Mouse (Mus musculus): Measurements from ENCODE around the gene Capn5. TPM values are rescaled to one million over a fixed set of nuclear protein-coding genes. Genes with fewer than 3 reads are reported as not detected.

Gene Capn5
- polyA plus RNA-seq, 1 experiment from 2014 or later, result 13.0 TPM

GRCm38 (mm10) chr7:98140597-98140996, 37.5 kb downstream of the Capn5 start:
- DNase-seq (ENCODE audit: low spot score) (no peak), ATAC-seq (replicated peaks; ENCODE audit: low FRiP score, low read depth) (no peak)
- WGBS, result 21% methylated on average over 2 of the region's 2 CpGs
- no peaks in the 10 kb centered on the region for H3K27me3 ChIP-seq (ENCODE audit: insufficient read depth, low read length)
- no peak overlapping the region for H3K9ac ChIP-seq (ENCODE audit: low read depth, low read length)
- H3K27ac ChIP-seq, result no peak overlapping the region
- H3K36me3 ChIP-seq (ENCODE audit: insufficient read depth, low read length), result no peaks in the 10 kb centered on the region
- TF ChIP-seq CTCF (IDR thresholded peaks at IDR 0.05; ENCODE audit: low read depth), result no peak
- H3K4me1 ChIP-seq (replicated peaks; ENCODE audit: insufficient read depth, low read length), result no peaks in the 10 kb centered on the region
- H3K9me3 ChIP-seq (replicated peaks; ENCODE audit: low read length), result no peaks in the 10 kb centered on the region
- H3K4me3 ChIP-seq (replicated peaks; ENCODE audit: low read depth, low read length), result no peak overlapping the region
- H3K4me2 ChIP-seq (ENCODE audit: low read length), result no peak overlapping the region

DNA sequence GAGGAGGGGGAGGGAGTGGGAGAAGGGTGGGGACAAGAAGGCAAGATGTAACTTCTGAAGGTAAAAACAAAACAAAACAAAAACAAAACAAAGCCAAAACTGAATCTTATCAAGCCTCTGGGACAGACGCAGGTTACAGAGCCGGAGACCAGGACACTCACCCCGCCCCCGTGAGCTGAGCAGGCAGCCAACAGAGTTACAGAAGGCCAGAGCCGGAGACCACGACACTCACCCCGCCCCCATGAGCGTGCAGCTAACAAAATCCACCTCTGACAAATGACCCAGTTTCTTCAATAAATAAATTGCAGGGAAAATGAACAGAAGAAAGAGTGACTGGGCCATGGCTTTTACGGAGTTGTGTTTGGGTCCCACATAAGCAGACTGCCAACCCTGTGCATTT, 38.9 kb downstream of the Capn5 start:
- TF ChIP-seq CTCF (IDR thresholded peaks at IDR 0.05; ENCODE audit: low read depth), result no peak
- no peak overlapping the region for H3K4me2 ChIP-seq (ENCODE audit: low read length)
- DNase-seq (ENCODE audit: low spot score), result no peak
- no peak overlapping the region for H3K27ac ChIP-seq
- no peaks in the 10 kb centered on the region for H3K9me3 ChIP-seq (replicated peaks; ENCODE audit: low read length)
- no peaks in the 10 kb centered on the region for H3K4me1 ChIP-seq (replicated peaks; ENCODE audit: insufficient read depth, low read length)
- no peak overlapping the region for H3K4me3 ChIP-seq (replicated peaks; ENCODE audit: low read depth, low read length)
- H3K9ac ChIP-seq (ENCODE audit: low read depth, low read length), result no peak overlapping the region
- no peak for ATAC-seq (replicated peaks; ENCODE audit: low FRiP score, low read depth)
- 21% methylated on average over 9 of the region's 9 CpGs for WGBS
- no peaks in the 10 kb centered on the region for H3K36me3 ChIP-seq (ENCODE audit: insufficient read depth, low read length)
- no peaks in the 10 kb centered on the region for H3K27me3 ChIP-seq (ENCODE audit: insufficient read depth, low read length)

DNA sequence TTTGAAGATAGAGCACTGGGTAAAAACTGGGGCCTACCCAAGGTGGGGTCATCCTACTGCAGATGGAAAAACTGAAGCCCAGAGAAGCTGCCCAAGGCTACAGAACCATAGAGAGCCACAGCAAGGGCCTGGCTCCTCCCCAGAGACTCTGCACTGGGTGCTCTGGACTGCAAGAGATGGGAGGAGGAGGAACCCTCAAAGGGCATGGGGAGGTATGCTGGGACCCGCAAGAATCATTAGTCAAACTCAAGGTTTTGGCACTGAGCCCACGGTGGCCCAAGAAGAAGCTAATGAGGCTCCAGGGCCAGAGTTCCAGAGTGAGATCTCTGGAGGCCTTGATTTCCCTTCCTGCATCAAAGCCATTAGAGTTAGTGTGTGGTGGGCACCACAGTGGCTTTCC, 40.1 kb downstream of the Capn5 start:
- no peak for DNase-seq (ENCODE audit: low spot score)

GRCm38 (mm10) chr7:98137583-98137982, 40.5 kb downstream of the Capn5 start:
- no peak overlapping the region for H3K4me2 ChIP-seq (ENCODE audit: low read length)
- no peaks in the 10 kb centered on the region for H3K36me3 ChIP-seq (ENCODE audit: insufficient read depth, low read length)
- DNase-seq (ENCODE audit: low spot score) (no peak), ATAC-seq (replicated peaks; ENCODE audit: low FRiP score, low read depth) (no peak)
- no peak overlapping the region for H3K9ac ChIP-seq (ENCODE audit: low read depth, low read length)
- H3K27ac ChIP-seq, result no peak overlapping the region
- H3K4me3 ChIP-seq (replicated peaks; ENCODE audit: low read depth, low read length), result no peak overlapping the region
- no peak for TF ChIP-seq CTCF (IDR thresholded peaks at IDR 0.05; ENCODE audit: low read depth)
- H3K9me3 ChIP-seq (replicated peaks; ENCODE audit: low read length), result no peaks in the 10 kb centered on the region
- no peaks in the 10 kb centered on the region for H3K4me1 ChIP-seq (replicated peaks; ENCODE audit: insufficient read depth, low read length)
- H3K27me3 ChIP-seq (ENCODE audit: insufficient read depth, low read length), result no peaks in the 10 kb centered on the region
- 56% methylated on average over 3 of the region's 3 CpGs for WGBS

More for the DNA sequence above, 40.1 kb downstream of the Capn5 start:
- no peak overlapping the region for H3K27ac ChIP-seq
- H3K4me2 ChIP-seq (ENCODE audit: low read length), result no peak overlapping the region
- H3K36me3 ChIP-seq (ENCODE audit: insufficient read depth, low read length), result no peaks in the 10 kb centered on the region
- H3K9ac ChIP-seq (ENCODE audit: low read depth, low read length), result no peak overlapping the region
- no peaks in the 10 kb centered on the region for H3K9me3 ChIP-seq (replicated peaks; ENCODE audit: low read length)
- no peak overlapping the region for H3K4me3 ChIP-seq (replicated peaks; ENCODE audit: low read depth, low read length)
- no peak for ATAC-seq (replicated peaks; ENCODE audit: low FRiP score, low read depth)
- H3K27me3 ChIP-seq (ENCODE audit: insufficient read depth, low read length), result no peaks in the 10 kb centered on the region
- TF ChIP-seq CTCF (IDR thresholded peaks at IDR 0.05; ENCODE audit: low read depth), result no peak
- 22% methylated on average over 2 of the region's 2 CpGs for WGBS
- H3K4me1 ChIP-seq (replicated peaks; ENCODE audit: insufficient read depth, low read length), result no peaks in the 10 kb centered on the region

- no peak overlapping the region for H3K9ac ChIP-seq (ENCODE audit: low read depth, low read length)
- peak; percentile 33; the same call in 1 of the 2 replicates for TF ChIP-seq CTCF (IDR thresholded peaks at IDR 0.05; ENCODE audit: low read depth)
- no peak overlapping the region for H3K4me2 ChIP-seq (ENCODE audit: low read length)
- no peaks in the 10 kb centered on the region for H3K9me3 ChIP-seq (replicated peaks; ENCODE audit: low read length)
- H3K4me1 ChIP-seq (replicated peaks; ENCODE audit: insufficient read depth, low read length), result no peaks in the 10 kb centered on the region
- ATAC-seq (replicated peaks; ENCODE audit: low FRiP score, low read depth), result no peak
- no peaks in the 10 kb centered on the region for H3K27me3 ChIP-seq (ENCODE audit: insufficient read depth, low read length)
- WGBS, result 91% methylated on average over 8 of the region's 8 CpGs
- H3K36me3 ChIP-seq (ENCODE audit: insufficient read depth, low read length), result peaks cover 3% of the 10 kb centered on the region; the same call in 1 of the 2 replicates
- H3K4me3 ChIP-seq (replicated peaks; ENCODE audit: low read depth, low read length), result no peak overlapping the region
- no peak overlapping the region for H3K27ac ChIP-seq
- no peak for DNase-seq (ENCODE audit: low spot score)
These were observed 46.3 kb downstream of the Capn5 start for GRCm38 (mm10) chr7:98131751-98132150.

DNA sequence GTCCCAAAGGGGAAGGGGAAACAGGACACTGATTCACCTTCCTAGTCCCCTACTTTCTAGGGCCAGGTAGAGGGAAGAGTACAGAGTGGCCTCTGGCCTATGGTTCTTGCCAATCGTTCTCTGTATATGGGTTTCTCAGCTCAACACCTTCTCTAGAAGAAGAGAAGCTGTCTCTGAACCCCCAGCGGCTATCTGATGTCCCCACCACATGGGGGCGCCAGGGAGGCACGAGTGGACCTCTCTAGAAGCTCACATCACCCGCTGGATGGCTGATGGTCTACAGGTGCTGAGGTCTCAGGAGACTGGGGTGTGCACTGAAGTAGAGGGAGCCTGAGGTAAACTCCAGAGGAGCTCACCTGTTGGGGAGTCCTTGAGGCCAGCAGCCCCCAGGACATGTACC, 52.6 kb downstream of the Capn5 start:
- no peak for ATAC-seq (replicated peaks; ENCODE audit: low FRiP score, low read depth)
- no peak overlapping the region for H3K9ac ChIP-seq (ENCODE audit: low read depth, low read length)
- H3K9me3 ChIP-seq (replicated peaks; ENCODE audit: low read length), result no peaks in the 10 kb centered on the region
- peak; percentile 68 for TF ChIP-seq CTCF (IDR thresholded peaks at IDR 0.05; ENCODE audit: low read depth)
- no peak overlapping the region for H3K4me3 ChIP-seq (replicated peaks; ENCODE audit: low read depth, low read length)
- 0 out of 2 replicates have a peak, but pooled peaks cover 4% of the 10 kb centered on the region for H3K36me3 ChIP-seq (ENCODE audit: insufficient read depth, low read length)
- H3K27ac ChIP-seq, result no peak overlapping the region
- no peaks in the 10 kb centered on the region for H3K4me1 ChIP-seq (replicated peaks; ENCODE audit: insufficient read depth, low read length)
- no peak overlapping the region for H3K4me2 ChIP-seq (ENCODE audit: low read length)
- H3K27me3 ChIP-seq (ENCODE audit: insufficient read depth, low read length), result no peaks in the 10 kb centered on the region
- DNase-seq (ENCODE audit: low spot score), result peak; percentile 45
- 41% methylated on average over 5 of the region's 5 CpGs for WGBS

DNA sequence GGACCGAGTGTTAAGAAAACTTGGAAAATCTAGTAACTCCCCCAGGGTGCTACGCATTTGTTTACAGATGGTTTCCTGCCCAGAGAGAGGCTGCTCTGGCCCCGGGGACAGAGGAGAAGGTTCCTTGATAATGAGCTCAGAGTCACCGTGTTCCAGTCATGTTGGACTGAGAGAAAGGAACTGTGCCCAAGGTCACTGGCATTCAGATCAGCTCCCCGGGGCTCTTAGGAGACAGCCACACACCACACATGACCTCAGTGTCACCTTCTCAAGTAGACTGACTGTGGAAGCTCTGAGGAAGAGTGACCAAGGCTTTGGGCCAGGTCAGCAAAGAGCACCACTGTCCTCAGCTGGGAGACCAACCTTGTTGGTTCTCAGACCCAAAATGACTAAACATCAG, 53.4 kb downstream of the Capn5 start:
- H3K4me1 ChIP-seq (replicated peaks; ENCODE audit: insufficient read depth, low read length), result no peaks in the 10 kb centered on the region
- ATAC-seq (replicated peaks; ENCODE audit: low FRiP score, low read depth) (no peak), DNase-seq (ENCODE audit: low spot score) (no peak)
- no peak for TF ChIP-seq CTCF (IDR thresholded peaks at IDR 0.05; ENCODE audit: low read depth)
- H3K36me3 ChIP-seq (ENCODE audit: insufficient read depth, low read length), result 0 out of 2 replicates have a peak, but pooled peaks cover 4% of the 10 kb centered on the region
- H3K4me3 ChIP-seq (replicated peaks; ENCODE audit: low read depth, low read length), result no peak overlapping the region
- H3K27ac ChIP-seq, result no peak overlapping the region
- H3K9me3 ChIP-seq (replicated peaks; ENCODE audit: low read length), result no peaks in the 10 kb centered on the region
- WGBS, result 41% methylated on average over 5 of the region's 5 CpGs
- no peak overlapping the region for H3K9ac ChIP-seq (ENCODE audit: low read depth, low read length)
- H3K4me2 ChIP-seq (ENCODE audit: low read length), result no peak overlapping the region
- no peaks in the 10 kb centered on the region for H3K27me3 ChIP-seq (ENCODE audit: insufficient read depth, low read length)

Measured in kidney, postnatal 0 days (tissue).